Mouse (Mus musculus): ENCODE measurements around the gene Ipo13. TPM values are rescaled to one million over a fixed set of nuclear protein-coding genes. Genes with fewer than 3 reads are reported as not detected.

Gene Ipo13
- polyA plus RNA-seq, 1 experiment from 2014 or later: 35.6 TPM

GRCm38 (mm10) chr4:117912685-117913273 lies 2.0 kb downstream of the Ipo13 start:
- peak overlapping the region; percentile 73 for H3K4me3 ChIP-seq
- no peaks in the 10 kb centered on the region for H3K9me3 ChIP-seq (replicated peaks)
- no peak for ATAC-seq
- H3K4me2 ChIP-seq: peak overlapping the region; percentile 84
- H3K4me1 ChIP-seq: peaks cover 70% of the 10 kb centered on the region
- no peaks in the 10 kb centered on the region for H3K27me3 ChIP-seq (replicated peaks)
- peaks cover 49% of the 10 kb centered on the region for H3K36me3 ChIP-seq
- peak overlapping the region; percentile 12; the same call in 1 of the 2 replicates for H3K9ac ChIP-seq
- WGBS (ENCODE audit: insufficient replicate concordance): 83% methylated on average over 7 of the region's 7 CpGs
- 0 out of 2 replicates have a peak overlapping the region, but pooled peaks have one; percentile 46 for H3K27ac ChIP-seq

- no peak overlapping the region for H3K4me2 ChIP-seq
- no peaks in the 10 kb centered on the region for H3K27me3 ChIP-seq (replicated peaks)
- H3K4me1 ChIP-seq: peaks cover 64% of the 10 kb centered on the region
- no peak overlapping the region for H3K4me3 ChIP-seq
- 86% methylated on average over 13 of the region's 13 CpGs for WGBS (ENCODE audit: insufficient replicate concordance)
- H3K27ac ChIP-seq: no peak overlapping the region
- peaks cover 54% of the 10 kb centered on the region for H3K36me3 ChIP-seq
- ATAC-seq: no peak
- H3K9ac ChIP-seq: no peak overlapping the region
- H3K9me3 ChIP-seq (replicated peaks): no peaks in the 10 kb centered on the region
Observed at GRCm38 (mm10) chr4:117912131-117912561, 2.7 kb downstream of the Ipo13 start.

GRCm38 (mm10) chr4:117908834-117909453 lies 5.9 kb downstream of the Ipo13 start:
- WGBS (ENCODE audit: insufficient replicate concordance): 82% methylated on average over 8 of the region's 8 CpGs
- H3K9ac ChIP-seq: no peak overlapping the region
- H3K27me3 ChIP-seq (replicated peaks): no peaks in the 10 kb centered on the region
- H3K27ac ChIP-seq: no peak overlapping the region
- peaks cover 84% of the 10 kb centered on the region for H3K36me3 ChIP-seq
- H3K4me1 ChIP-seq: peaks cover 43% of the 10 kb centered on the region
- no peak for ATAC-seq
- H3K9me3 ChIP-seq (replicated peaks): no peaks in the 10 kb centered on the region
- no peak overlapping the region for H3K4me3 ChIP-seq
- H3K4me2 ChIP-seq: no peak overlapping the region

GRCm38 (mm10) chr4:117906196-117906595 lies 8.6 kb downstream of the Ipo13 start:
- H3K4me3 ChIP-seq: no peak overlapping the region
- H3K27ac ChIP-seq: no peak overlapping the region
- peaks cover 18% of the 10 kb centered on the region for H3K4me1 ChIP-seq
- ATAC-seq: no peak
- H3K9ac ChIP-seq: no peak overlapping the region
- peaks cover 96% of the 10 kb centered on the region for H3K36me3 ChIP-seq
- WGBS (ENCODE audit: insufficient replicate concordance): 85% methylated on average over 3 of the region's 3 CpGs
- no peak overlapping the region for H3K4me2 ChIP-seq
- H3K27me3 ChIP-seq (replicated peaks): no peaks in the 10 kb centered on the region
- no peaks in the 10 kb centered on the region for H3K9me3 ChIP-seq (replicated peaks)

DNA sequence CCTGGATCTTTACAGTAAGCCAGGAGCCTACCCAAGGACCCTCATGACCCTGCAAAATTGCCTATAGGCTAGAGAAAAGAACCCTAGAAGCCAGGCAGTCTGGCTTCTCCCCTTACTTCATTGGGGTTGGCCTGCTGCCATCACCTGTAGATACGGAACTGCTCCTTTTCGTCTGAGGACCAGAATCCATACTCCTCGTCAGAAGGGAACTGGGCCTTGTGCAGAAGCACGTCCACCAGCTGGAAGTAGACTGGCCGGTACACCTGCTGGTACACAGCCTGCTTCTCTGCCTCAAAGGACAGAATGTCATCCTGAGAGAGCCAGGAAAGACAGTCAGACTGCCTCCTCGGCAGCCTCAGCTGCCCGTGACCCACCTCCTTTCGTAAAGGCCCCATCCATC lies 10.0 kb downstream of the Ipo13 start:
- no peak overlapping the region for H3K27ac ChIP-seq
- H3K9ac ChIP-seq: no peak overlapping the region
- H3K36me3 ChIP-seq: peaks cover 96% of the 10 kb centered on the region
- H3K4me3 ChIP-seq: no peak overlapping the region
- ATAC-seq: no peak
- no peak overlapping the region for H3K4me2 ChIP-seq
- WGBS (ENCODE audit: insufficient replicate concordance): 86% methylated on average over 8 of the region's 8 CpGs
- H3K9me3 ChIP-seq (replicated peaks): no peaks in the 10 kb centered on the region
- H3K4me1 ChIP-seq: peaks cover 9% of the 10 kb centered on the region
- H3K27me3 ChIP-seq (replicated peaks): no peaks in the 10 kb centered on the region

DNA sequence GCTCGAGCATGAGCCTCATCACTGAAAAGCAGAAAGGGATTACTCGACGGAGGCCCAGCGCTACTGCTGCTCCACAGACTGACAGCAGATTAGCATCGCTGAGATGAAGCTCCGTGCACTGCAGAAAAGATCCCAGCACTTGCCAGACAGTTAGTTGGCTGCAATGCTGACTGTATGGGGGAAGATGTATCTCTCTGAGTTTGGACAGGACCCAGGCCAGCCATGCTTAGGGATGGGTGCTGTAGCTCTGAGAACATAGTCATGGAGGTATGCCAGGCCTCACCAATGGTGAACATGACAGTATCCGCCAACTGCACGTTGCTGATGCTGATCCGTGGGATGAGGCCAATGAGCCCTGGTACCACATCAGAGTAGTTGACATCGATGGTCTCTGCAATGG lies 10.7 kb downstream of the Ipo13 start:
- Histone ChIP-seq H3K27me3 (replicated peaks) (no peaks in the 10 kb centered on the region), H3K36me3 (peaks cover 96% of the 10 kb centered on the region), H3K9ac (no peak overlapping the region), H3K9me3 (replicated peaks) (no peaks in the 10 kb centered on the region), H3K27ac (no peak overlapping the region), H3K4me1 (peaks cover 4% of the 10 kb centered on the region), H3K4me3 (no peak overlapping the region), H3K4me2 (no peak overlapping the region)
- WGBS (ENCODE audit: insufficient replicate concordance): 91% methylated on average over 10 of the region's 10 CpGs
- ATAC-seq: no peak

GRCm38 (mm10) chr4:117898111-117898510 lies 16.7 kb downstream of the Ipo13 start:
- 68% methylated on average over 3 of the region's 3 CpGs for WGBS (ENCODE audit: insufficient replicate concordance)
- no peak overlapping the region for H3K4me3 ChIP-seq
- H3K9ac ChIP-seq: no peak overlapping the region
- no peak overlapping the region for H3K27ac ChIP-seq
- H3K4me2 ChIP-seq: no peak overlapping the region
- no peaks in the 10 kb centered on the region for H3K27me3 ChIP-seq (replicated peaks)
- peaks cover 94% of the 10 kb centered on the region for H3K36me3 ChIP-seq
- no peak for ATAC-seq
- H3K9me3 ChIP-seq (replicated peaks): no peaks in the 10 kb centered on the region
- H3K4me1 ChIP-seq: no peaks in the 10 kb centered on the region

- ATAC-seq: no peak
- H3K27me3 ChIP-seq (replicated peaks): no peaks in the 10 kb centered on the region
- no peak overlapping the region for H3K4me2 ChIP-seq
- H3K9ac ChIP-seq: no peak overlapping the region
- no peaks in the 10 kb centered on the region for H3K9me3 ChIP-seq (replicated peaks)
- 91% methylated on average over 6 of the region's 6 CpGs for WGBS (ENCODE audit: insufficient replicate concordance)
- peaks cover 11% of the 10 kb centered on the region for H3K4me1 ChIP-seq
- H3K4me3 ChIP-seq: no peak overlapping the region
- H3K36me3 ChIP-seq: peaks cover 73% of the 10 kb centered on the region
- no peak overlapping the region for H3K27ac ChIP-seq
Observed at GRCm38 (mm10) chr4:117896031-117896430, 18.8 kb downstream of the Ipo13 start.

GRCm38 (mm10) chr4:117895339-117895738 lies 19.5 kb downstream of the Ipo13 start:
- 77% methylated on average over 7 of the region's 7 CpGs for WGBS (ENCODE audit: insufficient replicate concordance)
- peaks cover 72% of the 10 kb centered on the region for H3K36me3 ChIP-seq
- H3K4me2 ChIP-seq: no peak overlapping the region
- no peak for ATAC-seq
- H3K4me1 ChIP-seq: peaks cover 18% of the 10 kb centered on the region
- no peak overlapping the region for H3K9ac ChIP-seq
- no peaks in the 10 kb centered on the region for H3K9me3 ChIP-seq (replicated peaks)
- H3K4me3 ChIP-seq: no peak overlapping the region
- no peak overlapping the region; the same call in 1 of the 2 replicates for H3K27ac ChIP-seq
- H3K27me3 ChIP-seq (replicated peaks): no peaks in the 10 kb centered on the region

- no peak overlapping the region for H3K4me3 ChIP-seq
- no peak overlapping the region for H3K27ac ChIP-seq
- peaks cover 72% of the 10 kb centered on the region for H3K36me3 ChIP-seq
- H3K9me3 ChIP-seq (replicated peaks): no peaks in the 10 kb centered on the region
- ATAC-seq: no peak
- peaks cover 24% of the 10 kb centered on the region for H3K4me1 ChIP-seq
- no peak overlapping the region for H3K9ac ChIP-seq
- no peak overlapping the region for H3K4me2 ChIP-seq
- no peaks in the 10 kb centered on the region for H3K27me3 ChIP-seq (replicated peaks)
- 81% methylated on average over 8 of the region's 8 CpGs for WGBS (ENCODE audit: insufficient replicate concordance)
Observed at GRCm38 (mm10) chr4:117894601-117895000, 20.2 kb downstream of the Ipo13 start.

DNA sequence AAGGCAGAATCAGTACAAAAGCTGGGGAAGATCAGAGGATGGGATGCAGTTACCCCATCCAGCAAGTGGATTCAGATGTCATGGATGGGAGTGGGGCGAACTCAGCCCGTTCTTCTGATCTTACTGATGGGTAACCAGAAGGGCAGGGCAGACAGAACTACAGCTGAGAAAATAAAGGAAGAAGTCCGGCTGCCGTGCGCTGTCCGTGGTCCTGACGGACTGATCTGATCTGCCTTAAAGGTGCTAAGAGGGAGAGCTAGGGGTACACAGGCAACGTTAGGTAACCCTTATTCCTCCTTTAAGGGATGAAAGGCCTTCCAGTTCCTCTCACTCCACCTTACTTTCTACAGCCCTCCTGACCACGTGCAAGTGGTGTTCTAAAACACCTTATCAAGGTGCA lies 21.4 kb downstream of the Ipo13 start:
- Histone ChIP-seq H3K27me3 (replicated peaks) (no peaks in the 10 kb centered on the region), H3K4me1 (peaks cover 24% of the 10 kb centered on the region), H3K4me3 (no peak overlapping the region), H3K4me2 (no peak overlapping the region), H3K36me3 (peaks cover 70% of the 10 kb centered on the region), H3K9me3 (replicated peaks) (no peaks in the 10 kb centered on the region), H3K27ac (no peak overlapping the region), H3K9ac (no peak overlapping the region)
- WGBS (ENCODE audit: insufficient replicate concordance): 35% methylated on average over 9 of the region's 9 CpGs
- ATAC-seq: no peak

- WGBS (ENCODE audit: insufficient replicate concordance): under 1% methylated on average over 21 of the region's 21 CpGs
- peak within 1 kb of the TSS; percentile 68 for H3K9ac ChIP-seq
- H3K4me1 ChIP-seq: peaks cover 30% of the 10 kb centered on the region
- H3K27me3 ChIP-seq (replicated peaks): no peaks in the 10 kb centered on the region
- H3K4me2 ChIP-seq: peak within 1 kb of the TSS; percentile 74
- no peak within 1 kb of the TSS for H3K27ac ChIP-seq
- peak within 1 kb of the TSS; percentile 84 for H3K4me3 ChIP-seq
- H3K36me3 ChIP-seq: peaks cover 55% of the 10 kb centered on the region
- no peaks in the 10 kb centered on the region for H3K9me3 ChIP-seq (replicated peaks)
- ATAC-seq: peak; percentile 80
Observed at GRCm38 (mm10) chr4:117891738-117892161, 23.0 kb downstream of the Ipo13 start, which contains the start of gene Dph2. Gene Dph2, minus strand, starts transcription at chr4:117892032.
